Comparison of ENCODE assay signal across 19 mouse cellular contexts in the genomic region with DNA sequence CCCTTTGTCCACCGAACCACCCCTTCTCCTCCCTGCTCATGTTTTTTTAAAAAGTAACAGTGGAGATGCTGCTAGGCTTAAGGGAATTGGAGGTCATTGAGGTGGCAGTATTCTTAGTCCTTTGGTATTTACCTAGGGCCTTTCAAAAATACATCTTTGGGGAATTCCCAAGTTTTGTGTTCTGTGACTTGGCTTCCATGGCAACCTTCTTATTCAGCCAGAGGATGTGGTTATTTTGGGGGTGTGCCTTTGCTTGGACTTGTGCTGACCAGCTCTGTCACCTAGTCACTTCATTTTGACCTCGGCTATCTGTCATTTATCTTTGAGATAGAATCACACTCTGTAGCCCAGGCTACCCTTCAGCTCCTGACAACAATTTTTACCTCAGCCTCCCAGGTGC.
"Had no signal": no experiment of that assay in that cellular context is flagged by ENCODE, and none has a peak within 500 bp of the region (broad histone marks: within the 10 kb centered on the region; RNA-seq: fewer than 3 reads in every experiment).

No protein-coding gene starts in this region.

- H3K4me2 ChIP-seq: limb, embryonic 12.5 days; limb, embryonic 15.5 days; liver, embryonic 11.5 days; lung, embryonic 14.5 days; midbrain, embryonic 13.5 days; stomach, embryonic 15.5 days had no signal

- H3K4me3 ChIP-seq: layer of hippocampus, adult 2 months; limb, embryonic 12.5 days; limb, embryonic 15.5 days; megakaryocyte, embryonic 14.5 days; midbrain, embryonic 10.5 days; midbrain, embryonic 13.5 days; myocyte; stomach, embryonic 15.5 days had no signal

- H3K36me3 ChIP-seq: limb, embryonic 12.5 days; limb, embryonic 15.5 days; midbrain, embryonic 10.5 days; midbrain, embryonic 13.5 days; stomach, embryonic 15.5 days had no signal

- H3K9ac ChIP-seq: limb, embryonic 12.5 days; limb, embryonic 15.5 days; liver, embryonic 14.5 days; liver, postnatal 0 days; lung, embryonic 14.5 days; midbrain, embryonic 13.5 days; stomach, embryonic 15.5 days had no signal

- H3K4me1 ChIP-seq: megakaryocyte, embryonic 14.5 days; midbrain, embryonic 10.5 days; midbrain, embryonic 13.5 days had no signal

- ATAC-seq: liver, postnatal 0 days; lung, postnatal 0 days; midbrain, embryonic 13.5 days; midbrain, embryonic 16.5 days had no signal

- H3K27ac ChIP-seq: kidney, postnatal 0 days; layer of hippocampus, adult 2 months; limb, embryonic 12.5 days; limb, embryonic 15.5 days; liver, embryonic 14.5 days; midbrain, embryonic 10.5 days; midbrain, embryonic 13.5 days; stomach, embryonic 15.5 days had no signal

- DNase-seq: kidney, postnatal 25 days; layer of hippocampus, adult 9-11 months; left cerebral cortex, postnatal 4 days; liver, postnatal 0 days; lung, embryonic 14.5 days; thymus, postnatal 25 days had no signal

- H3K9me3 ChIP-seq: limb, embryonic 12.5 days; limb, embryonic 15.5 days; megakaryocyte, embryonic 14.5 days; midbrain, embryonic 10.5 days; midbrain, embryonic 13.5 days; stomach, embryonic 15.5 days had no signal

- H3K27me3 ChIP-seq: limb, embryonic 12.5 days; limb, embryonic 15.5 days; midbrain, embryonic 13.5 days; stomach, embryonic 15.5 days had no signal
